Mouse (Mus musculus) lung, adult 18-20 months (tissue): ENCODE data around the gene Krit1.
A peak's percentile ranks its signal among the peaks of the same experiment; 100 is the strongest.
"Not testable (repeated sequence)": the region's sequence is repeated elsewhere in the genome, so short reads cannot be mapped to it uniquely, and the experiment has no call there.

Experiments
- DNase-seq, 2 experiments: peaks; one replicate each; pipeline ENCODE4 v3.0.0; 2022; ENCODE audit warnings: mixed read lengths in 2 of 2

The Krit1 gene

GRCm38 (mm10) chr5:3889201-3889600 is 86.2 kb downstream of the Krit1 start:
- no peak for DNase-seq

- peak; percentile 34 to 36 for DNase-seq
These were observed 90.7 kb downstream of the Krit1 start, which contains the start of gene Mterf1a for GRCm38 (mm10) chr5:3893459-3894293. TSS of gene Mterf1a (minus strand) at chr5:3893933.

GRCm38 (mm10) chr5:3894294-3894619 is 91.3 kb downstream of the Krit1 start:
- not testable (repeated sequence) for DNase-seq
